Mouse (Mus musculus): ENCODE data around the gene Tada2a.

- TF ChIP-seq POLR2A (IDR thresholded peaks at IDR 0.05; ENCODE audit: borderline replicate concordance, insufficient read depth, low read length) (no peak), CTCF (IDR thresholded peaks at IDR 0.05; ENCODE audit: borderline replicate concordance, insufficient read depth, low read depth, low read length) (no peak)
Observed at GRCm38 (mm10) chr11:84178571-84178970, 49.2 kb upstream of the Tada2a start.

Data from cerebellum, adult 2 months (tissue).